Comparison of ENCODE assay signal across 13 mouse cellular contexts in genomic region chr1:172450226-172450625, GRCm38 (mm10). TPM values are rescaled to one million over a fixed set of nuclear protein-coding genes. Genes with fewer than 3 reads are reported as not detected.
DNase-seq lines count a peak whose midpoint lies in the region; ATAC-seq and TF ChIP-seq lines count a peak whose summit lies in the region.
"Had no signal": no experiment of that assay in that cellular context is flagged by ENCODE, and none has a peak within 500 bp of the region (broad histone marks: within the 10 kb centered on the region; RNA-seq: fewer than 3 reads in every experiment).

No protein-coding gene starts in this region.

- no peak overlapping the region for H3K4me3 ChIP-seq in kidney, embryonic 14.5 days (ENCODE audit: low read length)
- H3K4me3 ChIP-seq in CH12.LX (replicated peaks in 1 of 3; ENCODE audit: low read depth in 2 of 3, low read length in 2 of 3, poor library complexity in 1 of 3), result no peak overlapping the region
- H3K4me3 ChIP-seq: embryonic facial prominence, embryonic 13.5 days had no signal

- H3K79me2 ChIP-seq in CH12.LX (replicated peaks; ENCODE audit: control insufficient read depth, extremely low read depth, insufficient read depth, poor library complexity, severe bottlenecking), result no peaks in the 10 kb centered on the region

- 0 out of 2 replicates have a peak, but pooled peaks have one; percentile 48 for ATAC-seq in kidney, embryonic 14.5 days (ENCODE audit: low FRiP score, low TSS enrichment)
- ATAC-seq in megakaryocyte progenitor cell, adult 5-6 weeks (replicated peaks; ENCODE audit: poor library complexity), result peak; percentile 57; the same call in 1 of the 2 replicates

- no peak overlapping the region for H3K4me2 ChIP-seq in kidney, embryonic 14.5 days (replicated peaks; ENCODE audit: low read depth, low read length)
- no peak overlapping the region for H3K4me2 ChIP-seq in CH12.LX (ENCODE audit: insufficient read depth, low read depth, poor library complexity, severe bottlenecking)
- H3K4me2 ChIP-seq: heart, embryonic 11.5 days; hindbrain, embryonic 14.5 days had no signal

- no peaks in the 10 kb centered on the region for H3K36me3 ChIP-seq in kidney, embryonic 14.5 days (ENCODE audit: control insufficient read depth, insufficient read depth, low read length)
- H3K36me3 ChIP-seq in CH12.LX (replicated peaks in 1 of 2; ENCODE audit: control insufficient read depth in 1 of 2, insufficient read depth in 1 of 2, low read length in 1 of 2), result no peaks in the 10 kb centered on the region
- H3K36me3 ChIP-seq: embryonic facial prominence, embryonic 13.5 days had no signal

- no peak for DNase-seq in kidney, adult 11 months
- DNase-seq in 416B (ENCODE audit: low read depth), result peak; percentile 9
- DNase-seq in CH12.LX (ENCODE audit: extremely low read depth), result no peak
- no peak for DNase-seq in adrenal gland, postnatal 36 days
- DNase-seq in layer of hippocampus, postnatal 14 days (ENCODE audit: low spot score in 2 of 2), result no peak
- DNase-seq: adrenal gland, postnatal 10 days; cerebellum, postnatal 10 days; lung, postnatal 10 days had no signal

- no peak overlapping the region for H3K27ac ChIP-seq in kidney, embryonic 14.5 days (ENCODE audit: low read depth, low read length)
- no peak overlapping the region for H3K27ac ChIP-seq in CH12.LX (ENCODE audit: insufficient read depth, low read depth)
- H3K27ac ChIP-seq: embryonic facial prominence, embryonic 13.5 days; hindbrain, embryonic 14.5 days had no signal

- dilution Hi-C loops in CH12.LX (cut with MboI; ENCODE audit: extremely low pct_ligation_motif_present, extremely low pct_unique_long_range_greater_than_20kb, low sequenced_read_pairs), result no loop called here

- H3K4me1 ChIP-seq in kidney, embryonic 14.5 days (ENCODE audit: control insufficient read depth, insufficient read depth, low read length), result no peaks in the 10 kb centered on the region
- H3K4me1 ChIP-seq in CH12.LX (ENCODE audit: control insufficient read depth in 1 of 2, insufficient read depth in 2 of 2), result peaks cover 4 to 28% of the 10 kb centered on the region in 2 experiments; a peak in 3 of 4 replicates

- in situ Hi-C loops in CH12.LX (cut with MboI; ENCODE audit: low pct_ligation_motif_present, low pct_unique_long_range_greater_than_20kb, low sequenced_read_pairs), result loop anchor here (5.0 kb wide), 1 partner anchor 33 kb away; no protein-coding TSS in a partner anchor

- no peak for TF ChIP-seq EP300 in CH12.LX (IDR thresholded peaks at IDR 0.05; ENCODE audit: low read length)

- peak in 1 of 2 experiments; percentile 47; a peak in 2 of 4 replicates for TF ChIP-seq CTCF in CH12.LX (conservative IDR thresholded peaks at IDR 0.05 in 1 of 2, IDR thresholded peaks at IDR 0.05 in 1 of 2; ENCODE audit: low read depth in 2 of 2, low read length in 2 of 2)

- peak; percentile 9 for TF ChIP-seq RAD21 in CH12.LX (IDR thresholded peaks at IDR 0.05; ENCODE audit: low read depth, low read length)

- H3K9me3 ChIP-seq in kidney, embryonic 14.5 days (ENCODE audit: control insufficient read depth, low read length), result no peaks in the 10 kb centered on the region
- H3K9me3 ChIP-seq in CH12.LX (replicated peaks; ENCODE audit: low read length), result no peaks in the 10 kb centered on the region
- H3K9me3 ChIP-seq: embryonic facial prominence, embryonic 13.5 days had no signal

- TF ChIP-seq POLR2A in CH12.LX (IDR thresholded peaks at IDR 0.05; ENCODE audit: low read depth, low read length), result no peak

- H3K9ac ChIP-seq in kidney, embryonic 14.5 days (ENCODE audit: low read depth, low read length), result no peak overlapping the region
- no peak overlapping the region for H3K9ac ChIP-seq in CH12.LX (ENCODE audit: insufficient read depth, low read depth)
- H3K9ac ChIP-seq: embryonic facial prominence, embryonic 13.5 days; hindbrain, embryonic 14.5 days had no signal

- WGBS in kidney, embryonic 14.5 days, result 47% methylated on average over 2 of the region's 2 CpGs

- H3K27me3 ChIP-seq in kidney, embryonic 14.5 days (ENCODE audit: control insufficient read depth, insufficient read depth, low read length), result 0 out of 2 replicates have a peak, but pooled peaks cover 2% of the 10 kb centered on the region
- no peaks in the 10 kb centered on the region for H3K27me3 ChIP-seq in CH12.LX (replicated peaks)
- H3K27me3 ChIP-seq: embryonic facial prominence, embryonic 13.5 days had no signal

TF ChIP-seq in CH12.LX, 34 proteins besides CTCF, POLR2A, EP300 and RAD21:
- TF ChIP-seq SMC3 (IDR thresholded peaks at IDR 0.05; ENCODE audit: low read depth, low read length) (peak; percentile 34), ETS1 (conservative IDR thresholded peaks at IDR 0.05; ENCODE audit: low read depth, low read length) (no peak)

RNA-seq across cellular contexts. Expression of gene Slamf9, which starts 24.9 kb away (rescaled TPM):
- 0.74 and 0.97 TPM in 2 replicates for polyA plus RNA-seq in kidney, embryonic 14.5 days (2014; fragmentation: Nextera tagmentation; extraction: Ambion mirVana)
- total RNA-seq in CH12.LX (2012; rRNA removed) (17.0 and 30.9 TPM in 2 replicates), CH12.LX (2014; rRNA removed) (30.1 and 32.6 TPM in 2 replicates)
- polyA plus RNA-seq in CH12.LX (2012; ENCODE audit: insufficient read length, low read depth), result 28.3 and 30.3 TPM in 2 replicates
- 0.35 and 0.49 TPM in 2 replicates for total RNA-seq in megakaryocyte progenitor cell, adult 5-6 weeks (2015)
- total RNA-seq in megakaryocyte progenitor cell, adult 5-6 weeks (2017), result 0.41 and 0.62 TPM in 2 replicates
- total RNA-seq in adrenal gland, postnatal 36 days (2021), result 1 to 10 TPM; 2.3 to 4.5 TPM
- total RNA-seq in layer of hippocampus, postnatal 14 days (2021), result not detected
- polyA plus RNA-seq: embryonic facial prominence, embryonic 13.5 days had no signal

RNA-seq across cellular contexts. Expression of gene Igsf9, which starts 31.4 kb away (rescaled TPM):
- 37.8 and 41.8 TPM in 2 replicates for polyA plus RNA-seq in kidney, embryonic 14.5 days (2014; fragmentation: Nextera tagmentation; extraction: Ambion mirVana)
- total RNA-seq in CH12.LX (2012; rRNA removed) (4.5 and 6.0 TPM in 2 replicates), CH12.LX (2014; rRNA removed) (2.0 and 2.7 TPM in 2 replicates)
- 6.5 and 7.2 TPM in 2 replicates for polyA plus RNA-seq in CH12.LX (2012; ENCODE audit: insufficient read length, low read depth)
- total RNA-seq in megakaryocyte progenitor cell, adult 5-6 weeks (2015), result 0.10 TPM in 1 of 2 replicates, not detected in the other
- 0.30 TPM in 1 of 2 replicates, not detected in the other for total RNA-seq in megakaryocyte progenitor cell, adult 5-6 weeks (2017)
- 1 to 10 TPM; 1.6 to 1.8 TPM for total RNA-seq in adrenal gland, postnatal 36 days (2021)
- total RNA-seq in layer of hippocampus, postnatal 14 days (2021), result 1 to 10 TPM; 7.2 to 8.9 TPM

RNA-seq across cellular contexts. Expression of gene Tagln2, which starts 49.6 kb away (rescaled TPM):
- 81.0 and 139 TPM in 2 replicates for polyA plus RNA-seq in kidney, embryonic 14.5 days (2014; fragmentation: Nextera tagmentation; extraction: Ambion mirVana)
- total RNA-seq in CH12.LX (2012; rRNA removed), result 179 and 206 TPM in 2 replicates
- total RNA-seq in CH12.LX (2014; rRNA removed), result 145 and 172 TPM in 2 replicates
- 281 and 337 TPM in 2 replicates for polyA plus RNA-seq in CH12.LX (2012; ENCODE audit: insufficient read length, low read depth)
- total RNA-seq in megakaryocyte progenitor cell, adult 5-6 weeks (2015), result 621 and 639 TPM in 2 replicates
- 290 and 305 TPM in 2 replicates for total RNA-seq in megakaryocyte progenitor cell, adult 5-6 weeks (2017)
- total RNA-seq in adrenal gland, postnatal 36 days (2021), result 10 to 100 TPM; 90.5 to 91.7 TPM
- 10 to 100 TPM; 14.1 to 15.6 TPM for total RNA-seq in layer of hippocampus, postnatal 14 days (2021)

Comparison
In these comparisons a context has a peak if more than half of its experiments do, and no peak if none do; other contexts are left out.
1. RNA of gene Tagln2, which starts 49.6 kb away (total RNA-seq): 290 to 639 TPM in megakaryocyte progenitor cell, adult 5-6 weeks, 145 to 206 TPM in CH12.LX and 90.5 to 91.7 TPM in adrenal gland, postnatal 36 days; 14.1 to 15.6 TPM in layer of hippocampus, postnatal 14 days; every median in the first group is over 4 times any median in the second.